Mouse (Mus musculus) forelimb bud, embryonic 11.5 days (tissue): Measurements from ENCODE around the gene Svopl.

Experiments
- DNase-seq: peaks from one replicate; pipeline ENCODE4 v3.0.0-alpha.2; 2012; ENCODE audit warnings: low read depth, low spot score

The Svopl gene

DNA sequence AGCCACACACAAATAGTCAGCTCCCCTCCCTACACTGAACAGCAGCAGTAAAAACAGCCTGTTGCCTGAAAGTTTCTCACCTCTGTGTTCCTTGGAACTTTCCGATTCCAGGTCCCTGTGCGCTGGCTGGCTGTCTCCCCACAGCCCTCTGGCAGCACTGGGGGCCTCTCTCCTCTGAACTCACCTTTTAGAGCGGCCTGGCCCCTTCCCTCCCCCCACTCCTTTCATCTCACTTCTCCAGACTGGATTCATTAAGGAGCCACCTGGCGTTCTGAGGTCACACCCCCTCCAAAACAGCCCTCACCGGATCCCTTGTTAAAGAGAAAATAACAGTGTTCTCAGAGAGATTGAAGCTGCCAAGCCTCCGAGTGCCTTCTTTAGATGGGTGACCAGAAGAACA is at the start of gene Svopl:
Gene Svopl (minus strand): TSS at position 159 of the 400 bp plus-strand sequence.
- peak; percentile 82 for DNase-seq

DNA sequence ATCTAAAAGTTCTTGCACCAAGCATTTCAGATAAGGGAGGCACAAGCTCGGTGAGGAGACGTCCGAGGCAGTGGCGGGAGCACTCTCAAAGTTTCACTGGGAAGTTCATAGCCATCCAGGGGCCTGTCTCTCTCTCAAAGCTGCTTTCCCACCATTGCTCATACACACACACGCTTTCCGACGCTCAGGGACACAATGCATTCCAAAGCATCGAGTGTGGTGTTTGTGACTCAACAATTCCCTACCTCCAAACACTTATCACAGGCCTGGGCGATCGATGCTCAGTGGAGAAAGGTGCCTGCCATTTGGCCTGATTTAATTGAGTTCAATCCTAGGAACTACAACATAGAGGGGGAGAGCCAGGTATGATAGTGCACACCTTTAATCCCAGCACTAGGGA is 47.9 kb upstream of the Svopl start:
- DNase-seq, result no peak

DNA sequence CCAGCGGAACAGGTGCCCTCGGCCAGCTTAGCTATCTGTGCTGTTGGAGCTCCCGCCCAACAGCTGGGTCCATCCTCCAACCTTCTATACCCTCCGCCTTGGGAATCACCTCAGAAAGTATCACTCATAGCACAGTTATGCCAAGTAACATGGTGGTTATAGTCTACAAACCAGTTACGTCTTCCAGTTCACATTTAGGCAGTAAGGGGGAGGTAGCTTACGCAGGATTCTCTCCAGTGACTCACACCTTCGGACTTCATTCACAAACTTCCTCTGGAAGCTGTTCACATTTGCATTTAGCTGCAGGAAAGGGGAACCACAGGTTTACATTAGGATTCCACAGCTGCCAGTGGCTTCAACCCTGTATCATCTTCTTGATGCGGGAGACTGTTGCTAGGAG is 45.7 kb upstream of the Svopl start:
- no peak for DNase-seq

DNA sequence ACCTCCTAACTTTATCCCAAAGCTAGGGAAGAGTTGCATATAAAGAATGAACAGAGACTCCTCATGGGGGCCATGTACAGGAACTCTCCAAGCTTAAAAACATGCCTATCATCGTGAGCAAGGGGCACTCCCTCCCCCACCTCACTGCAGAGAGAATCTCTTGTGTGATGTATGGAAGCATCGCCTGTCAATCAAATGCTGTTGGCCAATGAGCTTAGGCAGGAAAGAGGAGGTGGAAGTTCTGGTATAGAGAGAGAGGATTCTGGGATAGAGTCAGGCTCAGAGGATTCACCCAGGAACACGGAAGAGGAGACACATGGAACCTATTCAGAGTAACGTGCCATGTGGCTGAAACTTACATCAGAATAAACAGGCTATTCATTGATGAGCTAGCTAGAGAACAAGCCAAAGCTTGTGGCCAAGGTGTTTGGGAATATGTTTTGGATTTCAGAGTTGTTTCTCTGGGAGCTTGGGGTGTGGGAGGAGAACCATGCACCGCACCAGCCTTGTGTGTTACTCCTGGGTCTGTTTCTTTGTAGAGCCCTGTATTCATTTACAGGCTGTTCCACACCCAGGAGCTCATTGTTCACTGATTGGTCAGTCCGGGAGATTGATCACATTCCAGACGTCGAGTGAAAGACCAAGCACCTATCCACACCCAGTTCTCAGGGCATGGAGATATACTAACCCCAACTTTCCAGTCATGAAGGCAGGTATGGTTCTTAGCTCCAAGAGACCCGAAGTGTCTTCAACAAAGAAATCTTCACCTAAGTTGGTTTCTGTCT is 40.6 kb upstream of the Svopl start:
- no peak for DNase-seq

DNA sequence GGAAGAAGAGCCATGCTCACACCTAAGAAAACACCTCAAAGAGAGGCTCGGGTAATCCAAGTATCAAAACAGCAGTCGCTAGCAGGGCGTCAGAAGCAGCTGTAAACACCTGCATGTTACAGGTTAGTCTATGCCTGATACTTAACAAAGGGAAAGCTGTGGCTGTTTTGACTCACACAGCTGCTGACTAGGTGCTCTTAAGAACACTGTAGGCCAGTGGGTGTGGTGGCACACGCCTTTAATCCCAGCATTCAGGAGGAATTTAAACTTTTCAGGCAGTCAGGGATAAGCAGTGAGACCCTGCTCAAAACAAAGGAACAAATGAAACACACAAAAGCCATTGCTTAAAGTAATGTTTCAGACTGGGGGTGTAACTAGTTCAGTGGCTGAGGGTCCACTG is 36.4 kb upstream of the Svopl start:
- no peak for DNase-seq

DNA sequence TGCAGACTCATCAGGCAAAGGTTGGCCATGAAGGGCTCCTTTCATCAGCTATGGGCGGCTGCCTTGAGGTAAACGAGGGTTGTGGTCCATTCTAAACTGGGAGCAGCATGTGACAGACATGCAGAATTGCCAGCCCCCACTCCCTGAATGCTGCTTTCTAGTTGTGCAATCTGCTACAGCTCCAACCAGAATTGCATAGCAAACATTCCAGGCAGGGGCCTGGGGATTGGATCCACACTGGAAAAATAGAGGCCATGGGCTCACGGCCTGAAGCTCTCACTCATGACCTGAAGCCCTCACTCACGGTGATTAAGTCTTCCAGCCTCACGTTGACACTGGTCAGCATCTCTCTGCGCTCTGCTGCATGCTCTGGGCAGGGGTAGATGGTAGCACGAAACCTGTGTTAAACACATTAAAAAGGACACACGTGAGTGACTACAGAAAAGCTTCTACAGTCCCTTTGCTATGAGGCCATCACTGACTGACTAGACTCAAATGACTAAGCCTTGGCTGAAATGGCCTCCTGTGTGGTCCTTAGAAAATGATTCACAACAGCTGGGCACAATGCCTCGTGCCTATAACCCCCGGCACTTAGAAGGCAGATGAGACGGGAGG is 35.0 kb upstream of the Svopl start:
- DNase-seq, result no peak

DNA sequence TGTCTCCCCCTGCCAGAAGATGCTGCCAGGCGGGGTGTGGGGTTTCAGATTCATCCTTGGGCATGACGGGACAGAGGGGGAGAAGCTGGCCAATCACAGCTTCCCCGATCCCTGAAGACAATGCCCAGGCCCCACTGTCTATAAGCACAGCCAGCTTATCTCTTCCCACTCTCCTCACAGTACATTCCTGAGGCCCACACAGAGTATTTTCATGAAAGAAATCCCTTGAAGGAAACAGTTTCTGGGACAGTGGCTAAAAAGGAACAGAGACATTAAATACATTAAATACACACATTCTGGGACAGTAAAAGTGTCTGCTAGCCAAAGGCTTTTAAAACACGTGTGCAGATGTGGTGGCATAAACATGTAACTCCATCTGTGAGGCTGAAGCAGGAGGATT is 33.6 kb upstream of the Svopl start:
- DNase-seq, result no peak

DNA sequence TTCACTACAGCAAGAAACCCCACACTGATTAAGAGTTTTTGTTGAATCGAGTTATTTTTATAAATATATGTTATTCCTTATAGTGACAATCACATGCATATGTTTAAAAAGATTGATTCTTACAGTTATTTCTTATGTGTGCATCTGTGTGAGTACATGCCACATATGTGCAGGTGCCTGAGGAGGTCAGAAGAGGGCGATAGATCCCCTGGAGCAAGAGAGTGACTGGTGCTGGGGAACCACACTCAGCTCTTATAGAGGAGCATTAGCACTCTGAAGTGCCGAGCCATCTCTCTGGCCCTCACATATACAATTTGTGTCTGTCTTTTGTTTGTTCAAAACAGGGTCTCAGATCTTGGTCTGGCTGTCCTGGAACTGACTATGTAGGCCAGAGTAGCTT is 26.8 kb upstream of the Svopl start:
- DNase-seq, result no peak

DNA sequence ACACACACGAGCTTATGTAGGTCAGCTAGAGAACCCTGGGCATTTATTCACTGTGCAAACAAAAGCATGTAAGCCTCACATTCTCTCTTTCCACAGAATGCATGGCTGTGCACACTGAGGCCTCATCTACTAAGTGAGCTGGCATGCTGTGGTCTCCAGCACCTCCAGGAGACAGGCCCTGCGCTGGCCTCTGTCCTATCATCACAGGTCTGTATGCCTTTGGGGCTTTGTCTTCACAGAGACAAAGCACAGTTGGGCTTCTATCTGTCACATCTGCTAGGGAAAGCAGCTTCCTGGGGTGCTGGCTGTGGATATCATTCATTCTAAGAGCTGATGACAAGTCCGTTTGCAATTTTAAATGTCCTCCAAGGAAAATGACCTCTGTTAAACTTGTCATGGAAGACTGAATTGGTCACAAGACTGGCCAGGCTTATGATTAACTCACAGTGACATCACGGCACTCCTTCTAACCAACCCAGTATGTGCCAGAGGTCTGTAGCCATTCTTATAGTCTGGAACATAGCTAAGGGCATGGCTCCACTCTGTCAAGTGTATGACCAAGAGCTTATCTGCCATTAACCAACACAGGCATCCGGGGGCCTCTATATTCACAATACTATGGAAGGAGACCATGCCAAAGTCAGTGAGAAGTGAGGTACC is 25.5 kb upstream of the Svopl start:
- DNase-seq, result no peak

DNA sequence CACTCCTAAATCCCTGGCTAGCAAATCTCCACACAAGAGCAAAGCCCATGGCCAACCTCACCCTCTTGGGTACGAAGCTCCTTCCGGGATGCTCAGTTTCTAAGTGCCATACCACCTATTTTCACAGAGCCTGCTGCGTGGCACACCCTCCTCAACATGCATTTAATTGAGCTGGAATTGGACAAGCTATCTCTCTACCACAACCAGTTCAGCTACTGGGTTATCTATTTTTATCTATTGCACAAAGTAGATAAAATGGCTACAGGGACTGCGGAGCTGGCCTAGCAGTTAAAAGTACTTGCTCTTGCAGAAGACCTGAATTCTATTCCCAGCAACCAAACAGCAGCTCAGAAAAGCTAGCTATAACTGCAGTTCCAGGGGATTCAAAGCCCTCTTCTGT is 24.5 kb upstream of the Svopl start:
- DNase-seq, result no peak

DNA sequence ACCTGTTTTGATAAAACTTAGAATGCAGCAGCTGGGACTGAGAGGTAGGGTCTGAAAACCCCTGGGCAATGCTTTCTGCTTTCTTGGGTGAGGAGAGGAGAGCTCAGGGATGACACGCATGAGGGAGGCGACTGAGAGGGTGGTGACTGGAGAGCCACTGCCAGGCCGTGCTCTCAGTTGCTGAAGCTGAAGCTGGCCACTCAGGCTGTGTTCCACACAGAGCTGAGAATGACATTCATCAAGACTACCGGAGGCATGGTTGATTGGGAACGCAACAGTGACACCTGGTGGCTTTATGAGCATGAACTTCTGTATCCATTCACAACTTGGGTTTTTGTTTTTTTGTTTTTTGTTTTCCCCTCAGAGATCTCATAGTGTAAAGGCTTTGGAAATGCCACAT is 19.4 kb upstream of the Svopl start:
- DNase-seq, result peak; percentile 86

DNA sequence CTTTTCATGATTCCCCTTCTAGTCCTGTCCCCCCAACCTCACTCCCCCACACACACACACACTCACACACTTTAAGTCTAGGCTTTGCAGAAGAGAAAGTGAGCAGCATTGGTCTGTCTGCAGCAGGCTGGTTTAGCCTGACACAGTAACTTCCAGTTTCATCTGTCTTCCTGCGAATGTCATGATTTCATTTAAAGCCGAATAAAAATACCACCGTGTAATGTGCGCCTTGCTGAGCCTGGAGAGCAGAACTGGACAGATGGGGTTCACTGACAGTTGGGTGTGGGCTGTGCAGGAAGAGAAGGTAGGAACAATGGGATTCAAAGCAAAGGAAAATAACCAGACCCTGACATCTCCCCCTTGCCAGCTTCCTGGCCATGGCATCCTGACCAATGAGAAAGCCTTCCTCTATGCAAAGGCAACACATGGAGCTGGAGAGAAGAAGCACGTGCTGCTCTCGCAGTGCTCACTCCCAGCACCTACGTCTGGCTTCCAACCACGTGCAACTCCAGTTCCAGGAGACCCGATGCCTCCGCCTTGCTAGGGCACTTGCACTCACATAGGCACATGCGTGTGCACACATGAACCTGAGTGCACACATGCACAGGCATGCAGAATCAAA is 18.8 kb upstream of the Svopl start:
- DNase-seq, result no peak

DNA sequence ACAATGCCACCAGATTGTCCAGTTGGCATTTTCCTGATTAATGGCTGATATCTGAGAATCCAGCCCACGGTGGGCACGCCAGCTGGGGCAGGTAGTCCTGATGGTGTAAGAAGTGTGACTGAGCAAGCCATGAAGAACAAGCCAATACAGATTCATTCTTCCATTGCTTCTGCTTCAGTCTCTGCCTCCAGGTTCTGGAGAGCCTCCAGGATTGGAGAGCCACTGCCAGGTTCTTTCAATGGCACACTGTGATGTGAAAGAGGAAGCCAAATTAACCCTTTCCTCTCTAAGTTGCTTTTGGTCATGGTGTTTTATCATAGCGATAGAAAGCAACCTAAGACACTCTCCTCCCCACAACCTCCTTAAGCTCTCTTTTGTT is 18.3 kb upstream of the Svopl start:
- no peak for DNase-seq

DNA sequence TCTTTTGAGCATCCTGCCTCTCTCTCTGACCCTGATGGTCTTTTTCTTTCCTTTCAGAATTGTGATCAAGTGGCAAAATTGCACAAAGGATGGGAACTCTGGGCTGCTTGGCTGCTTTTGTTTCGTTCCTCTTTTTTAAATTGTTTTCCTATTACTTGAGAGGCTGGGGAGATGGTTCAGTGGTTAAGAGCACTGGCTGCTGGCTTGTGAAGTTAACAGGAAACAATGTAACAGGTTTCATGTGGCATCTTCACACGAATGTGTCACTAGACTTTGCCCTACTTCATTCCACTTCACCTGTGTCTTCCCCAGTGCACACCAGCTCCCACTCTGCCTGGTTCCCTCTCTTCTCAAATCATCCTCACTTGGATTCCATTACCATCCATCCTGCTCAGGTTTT is 17.8 kb upstream of the Svopl start:
- no peak for DNase-seq

DNA sequence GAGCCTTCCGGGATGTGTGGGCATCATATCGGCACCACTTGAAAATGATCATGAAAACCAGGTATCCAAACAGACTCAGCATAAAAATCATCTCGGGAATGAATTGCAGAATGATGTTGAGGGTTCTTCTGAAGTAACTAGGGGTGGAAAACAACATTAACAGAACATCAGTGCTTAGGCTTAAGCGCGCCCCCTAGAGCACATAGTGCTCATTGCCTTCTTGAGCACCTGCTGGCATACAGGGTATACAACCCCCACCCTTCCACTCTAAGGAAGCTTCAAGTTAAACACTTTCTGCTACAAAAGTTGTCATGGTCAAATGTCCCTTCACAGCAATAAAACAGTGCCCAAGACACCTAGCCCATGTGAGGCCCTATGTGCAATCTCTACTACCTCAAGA is 12.0 kb upstream of the Svopl start:
- no peak for DNase-seq

DNA sequence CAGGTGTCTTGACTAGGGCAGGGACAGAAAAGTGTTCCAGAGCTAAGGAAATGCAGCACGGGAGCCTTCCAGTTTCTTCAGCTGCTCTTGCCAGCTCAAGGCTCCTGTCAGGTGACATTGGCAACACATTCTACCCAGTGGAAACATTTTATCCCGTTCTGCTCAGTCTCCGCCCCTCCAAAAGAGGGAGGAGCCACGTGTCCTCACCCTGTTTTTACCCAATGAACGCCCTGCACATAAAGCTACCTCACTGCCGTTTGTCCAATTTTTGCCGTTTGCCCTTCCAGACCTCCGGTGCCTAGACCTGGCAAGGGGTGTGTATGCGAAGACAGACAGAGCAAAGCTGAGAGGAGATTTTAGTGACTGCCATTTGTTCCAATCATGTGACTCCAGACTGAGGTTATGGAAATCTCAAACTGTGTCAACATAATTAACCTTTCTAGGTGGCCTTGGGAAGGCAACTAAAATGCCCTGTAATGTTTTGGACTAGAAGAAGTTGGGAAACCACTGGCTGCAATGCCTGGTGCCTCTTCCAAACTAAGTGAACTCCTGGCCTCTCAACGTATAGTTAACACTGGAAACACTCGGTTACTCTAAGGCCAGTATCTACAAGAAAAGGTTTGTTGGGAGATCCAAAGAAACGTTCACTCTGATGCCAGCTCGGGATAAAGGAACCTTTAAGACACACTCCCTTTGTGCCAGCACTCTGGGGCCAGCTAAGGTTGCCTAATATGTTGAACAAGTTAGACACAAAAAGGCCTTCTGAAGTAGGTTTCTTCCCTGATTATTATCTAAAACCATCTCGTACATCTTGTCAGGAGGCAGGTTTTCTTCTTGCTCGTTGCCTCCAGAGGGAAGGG is 8.9 kb upstream of the Svopl start:
- no peak for DNase-seq

DNA sequence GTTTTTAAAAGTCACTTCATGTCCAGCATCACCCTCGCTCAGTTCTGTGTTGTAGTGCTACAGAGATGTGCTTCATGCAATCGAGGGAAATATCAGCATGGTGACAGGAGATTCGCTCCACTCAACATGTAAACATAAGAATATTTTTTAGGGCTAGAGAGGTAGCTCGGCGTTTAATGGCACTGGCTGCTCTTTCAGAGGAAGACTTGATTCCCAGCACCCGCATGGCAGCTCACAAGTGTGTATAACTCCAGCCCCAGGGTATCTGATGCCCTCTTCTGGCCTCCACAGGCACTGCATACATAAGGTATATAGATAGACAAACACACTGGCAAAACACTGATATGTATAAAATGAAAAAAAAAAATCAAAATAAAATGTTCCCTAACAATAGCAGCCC is 2.8 kb upstream of the Svopl start:
- DNase-seq, result no peak

DNA sequence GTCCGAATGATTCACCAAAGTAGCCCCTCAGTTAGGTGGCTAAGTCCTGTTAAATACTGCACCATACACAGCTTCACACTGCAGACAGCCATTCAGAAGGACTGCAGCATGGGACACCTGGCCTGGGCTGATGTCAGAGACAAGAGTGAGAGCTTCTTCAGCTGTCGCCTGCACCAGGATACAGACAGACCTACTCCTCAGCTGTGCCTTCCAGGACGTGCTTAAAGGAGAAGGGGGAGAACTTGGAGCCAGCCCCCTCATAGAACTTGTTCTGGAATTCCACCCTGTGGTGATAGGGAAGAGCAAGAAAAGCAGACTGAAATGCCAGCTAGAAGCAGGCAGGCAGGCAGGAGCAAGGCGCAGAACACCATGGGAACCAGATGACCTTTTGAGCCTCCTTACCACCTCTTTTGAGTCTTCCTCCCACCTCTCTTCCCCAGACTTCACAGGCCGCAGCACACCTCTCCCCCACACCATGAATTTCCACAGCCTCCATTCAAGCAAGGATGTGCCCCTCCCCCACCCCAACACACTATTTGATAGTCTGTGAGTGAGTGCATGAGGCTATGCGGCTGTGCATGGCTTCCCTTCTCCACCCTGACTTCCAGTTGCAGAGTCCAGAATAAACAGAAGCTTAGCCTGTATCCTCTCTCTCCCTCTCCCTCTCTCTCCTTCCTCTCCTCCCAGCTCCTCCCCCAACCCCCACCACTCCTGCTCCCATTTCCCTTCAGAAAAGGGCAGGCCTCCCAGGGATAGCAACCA is 2.2 kb upstream of the Svopl start:
- peak; percentile 28 for DNase-seq

DNA sequence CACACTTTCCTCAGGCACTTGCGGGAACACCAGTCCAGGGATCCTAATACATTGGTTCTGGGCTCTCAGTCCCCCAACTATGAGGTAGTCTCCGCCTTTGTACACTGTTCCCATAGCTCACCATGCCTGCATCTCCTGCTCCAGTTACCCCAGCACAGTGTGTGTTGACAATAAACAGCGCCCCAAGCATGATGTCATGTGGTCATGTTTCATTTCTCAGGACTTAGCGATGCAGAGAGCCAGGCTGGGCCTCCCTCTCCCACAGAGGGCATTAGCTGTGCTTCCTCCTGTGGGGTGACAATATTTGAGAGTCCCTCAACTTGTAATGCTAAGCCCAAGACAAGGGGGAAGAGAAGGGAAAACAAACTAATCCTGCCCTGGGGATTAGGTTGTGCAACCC is 1.2 kb upstream of the Svopl start:
- DNase-seq, result peak; percentile 46

DNA sequence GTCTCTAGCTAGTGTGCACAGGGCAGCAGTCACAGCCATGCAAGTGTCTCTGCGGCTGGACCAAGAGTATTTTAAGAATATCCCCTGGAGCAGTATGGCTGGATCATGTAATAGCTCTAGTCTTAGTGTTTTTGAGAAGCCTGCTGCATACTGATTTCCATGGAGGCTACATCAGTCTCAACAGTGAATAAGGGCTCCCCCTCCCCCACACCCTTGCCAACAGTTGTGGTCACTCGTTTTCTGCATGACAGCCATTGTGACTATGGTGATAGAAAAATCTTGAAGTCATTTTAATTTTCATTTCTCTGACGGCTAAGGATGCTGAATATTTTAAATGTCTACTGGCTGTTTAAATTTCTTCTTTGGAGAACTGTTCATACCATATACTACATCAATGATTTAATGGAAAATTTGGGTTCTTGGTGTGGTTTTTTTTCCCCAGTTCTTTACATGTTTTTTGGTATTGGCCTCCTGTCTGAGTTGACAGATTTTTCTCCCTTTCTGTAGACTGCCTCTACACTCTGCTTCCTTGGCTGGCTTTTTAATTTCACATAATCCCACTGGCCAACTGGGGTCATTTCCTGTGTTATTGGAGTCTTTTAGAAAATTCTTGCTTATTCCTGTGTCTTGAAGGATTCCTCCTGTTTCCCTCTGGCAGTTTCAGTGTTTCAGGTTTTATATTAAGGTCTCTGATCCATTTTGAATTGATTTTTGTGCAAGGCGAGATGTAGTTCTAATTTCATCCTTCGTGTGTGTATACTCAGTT is 13.8 kb downstream of the Svopl start:
- no peak for DNase-seq
